Mouse (Mus musculus) activated CD4-positive, CD25-positive, alpha-beta regulatory T cell, adult 4 months (primary cell): Measurements from ENCODE around the gene Acpp. TPM values are rescaled to one million over a fixed set of nuclear protein-coding genes. Genes with fewer than 3 reads are reported as not detected.
"Not testable (repeated sequence)": the region's sequence is repeated elsewhere in the genome, so short reads cannot be mapped to it uniquely, and the experiment has no call there.

ENCODE experiments used
- ATAC-seq: one replicate; pipeline ENCODE4 v1.8.0; 2017
- polyA plus RNA-seq, 2 experiments: library from polyadenylated mRNA; unstranded; fragments of 100-300 nt; shearing (Covaris generic); gene quantifications; one replicate each; pipeline ENCODE4 v1.2.1; 2017

The Acpp gene
- 1 to 10 TPM; 1.7 to 3.7 TPM for polyA plus RNA-seq

DNA sequence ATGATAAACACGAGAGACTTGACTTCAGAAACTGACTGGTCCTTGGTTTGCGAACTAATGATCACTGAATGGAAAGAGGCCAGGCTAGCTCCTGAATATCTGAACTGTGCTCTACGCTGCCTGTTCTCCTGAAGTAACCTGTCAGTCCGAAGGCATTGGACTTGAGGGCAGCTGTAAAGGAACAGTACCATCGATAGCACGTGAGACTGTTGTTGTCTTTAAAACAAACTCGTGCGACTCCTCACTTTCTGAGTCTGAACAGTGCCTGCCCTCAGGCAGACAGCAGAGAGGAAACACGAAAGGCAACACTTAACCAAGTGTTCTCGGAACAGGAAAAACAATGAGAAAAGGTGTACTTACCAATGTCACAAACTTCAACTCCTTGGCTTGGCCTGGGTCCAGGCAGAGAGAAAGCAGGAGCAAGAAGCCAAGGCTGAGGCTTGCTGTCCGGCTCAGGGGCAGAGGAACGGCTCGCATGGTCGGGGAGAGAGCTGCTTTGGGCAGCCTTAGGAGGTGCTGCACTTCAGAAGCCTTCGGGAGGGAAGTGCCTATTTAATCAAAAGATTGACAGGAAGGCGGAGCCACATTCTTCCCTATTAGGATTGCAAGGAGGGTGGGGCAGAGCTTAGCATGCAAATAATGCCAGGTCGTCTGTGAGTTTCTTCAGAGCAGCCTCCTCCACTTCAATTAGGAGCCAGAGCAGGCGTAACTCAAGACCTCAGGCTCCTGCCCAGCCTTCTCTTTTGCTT, at the start of gene Acpp:
Gene Acpp (minus strand): TSS at position 566 of the 749 bp plus-strand sequence.
- ATAC-seq: peak; percentile 72

- no peak for ATAC-seq
These were observed 45.1 kb upstream of the Acpp start for GRCm38 (mm10) chr9:104382571-104383170.

DNA sequence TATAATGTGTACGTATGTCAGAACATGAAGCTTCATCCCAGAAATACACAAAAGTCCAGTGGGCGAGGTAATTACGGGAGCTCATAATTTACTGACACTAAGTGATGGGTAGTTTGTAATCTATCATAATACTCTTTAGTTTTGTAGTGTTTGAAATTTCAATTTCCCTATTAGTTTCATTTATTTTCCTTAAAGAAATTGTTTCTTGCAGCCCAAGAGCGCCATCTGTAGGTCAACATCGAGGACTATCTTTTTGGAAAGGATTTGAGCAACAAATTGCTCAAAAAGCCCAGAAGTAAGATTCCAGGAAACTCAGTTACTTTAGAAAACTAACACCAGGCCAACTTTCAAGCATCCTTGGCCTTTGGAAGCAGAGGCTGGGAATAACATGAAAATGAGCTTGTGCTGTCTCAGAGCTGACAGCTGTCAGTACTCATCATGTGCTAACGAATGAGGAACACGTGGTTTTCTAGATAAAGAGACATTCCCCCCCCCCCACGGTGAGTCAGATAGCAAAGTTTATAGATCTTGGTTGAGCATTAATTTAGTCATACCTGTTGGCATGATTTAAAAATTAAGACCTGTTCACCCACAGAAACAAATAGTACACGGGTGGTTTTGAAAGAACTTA, 42.1 kb upstream of the Acpp start:
- no peak for ATAC-seq

DNA sequence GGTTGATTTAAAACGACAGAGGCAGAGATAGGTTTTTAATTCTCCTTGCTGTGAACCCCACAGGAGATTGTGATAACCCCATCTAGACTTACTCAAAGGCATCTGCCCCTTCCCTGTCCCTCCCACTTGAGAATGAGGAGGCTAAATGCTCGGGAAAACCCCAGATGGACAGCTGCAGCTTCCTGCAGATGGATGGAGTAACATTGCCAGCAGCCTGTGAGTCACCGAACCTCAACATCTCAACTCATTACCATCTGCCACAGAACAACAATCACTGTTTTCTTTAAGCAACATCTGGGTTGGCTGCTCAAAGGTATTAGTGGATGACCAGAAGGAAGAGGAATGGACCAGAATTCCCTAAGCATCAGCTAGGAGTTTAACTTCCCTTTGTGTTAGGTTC, 38.0 kb upstream of the Acpp start:
- ATAC-seq: no peak

- no peak for ATAC-seq
These were observed 35.7 kb upstream of the Acpp start for GRCm38 (mm10) chr9:104373253-104373652.

DNA sequence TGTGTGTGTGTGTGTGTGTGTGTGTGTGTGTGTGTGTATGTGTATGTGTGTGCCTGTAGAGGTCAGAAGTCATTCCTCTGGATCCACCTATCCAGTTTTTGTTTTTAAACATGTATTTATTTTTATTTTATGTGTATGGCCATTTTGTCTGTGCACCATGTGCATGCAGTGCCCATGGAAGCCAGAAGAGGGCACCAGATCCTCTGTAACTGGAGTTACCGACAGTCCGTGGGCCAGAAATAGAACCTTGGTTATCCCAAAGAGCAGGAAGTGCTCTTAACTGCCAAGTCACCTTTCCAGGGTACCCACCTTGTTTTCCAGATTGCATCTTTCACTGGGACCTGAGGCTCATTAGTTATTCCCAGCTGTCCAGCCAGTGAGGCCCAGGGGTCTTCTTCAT, 29.4 kb upstream of the Acpp start:
- ATAC-seq: no peak

DNA sequence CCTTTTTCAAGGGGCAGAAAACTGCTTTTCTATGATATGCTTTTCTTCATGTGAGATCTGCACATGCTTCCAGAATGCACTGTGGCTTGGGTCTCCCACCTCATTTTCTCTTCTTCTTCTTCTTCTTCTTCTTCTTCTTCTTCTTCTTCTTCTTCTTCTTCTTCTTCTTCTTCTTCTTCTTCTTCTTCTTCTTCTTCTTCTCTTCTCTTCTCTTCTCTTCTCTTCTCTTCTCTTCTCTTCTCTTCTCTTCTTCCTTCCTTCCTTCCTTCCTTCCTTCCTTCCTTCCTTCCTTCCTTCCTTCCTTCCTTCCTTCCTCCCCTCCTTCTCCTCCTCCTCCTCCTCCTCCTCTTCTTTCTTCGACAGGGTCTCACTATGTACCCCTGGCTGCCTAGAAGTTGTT, 24.4 kb upstream of the Acpp start:
- ATAC-seq: not testable (repeated sequence)

GRCm38 (mm10) chr9:104361073-104361891, 23.7 kb upstream of the Acpp start:
- ATAC-seq: no peak

- no peak for ATAC-seq
These were observed 22.8 kb upstream of the Acpp start for GRCm38 (mm10) chr9:104360389-104360788.

GRCm38 (mm10) chr9:104355521-104356270, 18.1 kb upstream of the Acpp start:
- no peak for ATAC-seq

DNA sequence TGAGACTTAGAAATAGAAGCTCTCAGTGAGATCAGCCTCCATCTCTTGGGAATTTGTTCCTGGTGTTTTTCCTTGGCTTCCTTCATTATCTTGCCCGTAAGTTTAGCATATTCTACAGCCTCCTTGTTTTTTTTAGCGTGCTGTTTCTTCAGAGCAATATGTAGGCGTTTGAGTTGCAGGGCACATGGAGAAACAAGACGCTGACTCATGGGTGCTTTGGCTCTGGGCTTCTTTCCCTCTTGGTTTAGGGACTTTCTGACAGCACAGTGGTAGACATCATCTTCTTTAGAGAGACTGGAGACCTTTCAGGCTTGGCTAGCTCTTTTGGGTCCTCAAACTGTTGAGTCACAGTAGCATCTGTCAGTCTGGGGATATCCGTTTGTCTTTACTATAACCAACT, 6.6 kb upstream of the Acpp start:
- no peak for ATAC-seq

- ATAC-seq: no peak
These were observed 1.9 kb upstream of the Acpp start for GRCm38 (mm10) chr9:104339483-104339882.

DNA sequence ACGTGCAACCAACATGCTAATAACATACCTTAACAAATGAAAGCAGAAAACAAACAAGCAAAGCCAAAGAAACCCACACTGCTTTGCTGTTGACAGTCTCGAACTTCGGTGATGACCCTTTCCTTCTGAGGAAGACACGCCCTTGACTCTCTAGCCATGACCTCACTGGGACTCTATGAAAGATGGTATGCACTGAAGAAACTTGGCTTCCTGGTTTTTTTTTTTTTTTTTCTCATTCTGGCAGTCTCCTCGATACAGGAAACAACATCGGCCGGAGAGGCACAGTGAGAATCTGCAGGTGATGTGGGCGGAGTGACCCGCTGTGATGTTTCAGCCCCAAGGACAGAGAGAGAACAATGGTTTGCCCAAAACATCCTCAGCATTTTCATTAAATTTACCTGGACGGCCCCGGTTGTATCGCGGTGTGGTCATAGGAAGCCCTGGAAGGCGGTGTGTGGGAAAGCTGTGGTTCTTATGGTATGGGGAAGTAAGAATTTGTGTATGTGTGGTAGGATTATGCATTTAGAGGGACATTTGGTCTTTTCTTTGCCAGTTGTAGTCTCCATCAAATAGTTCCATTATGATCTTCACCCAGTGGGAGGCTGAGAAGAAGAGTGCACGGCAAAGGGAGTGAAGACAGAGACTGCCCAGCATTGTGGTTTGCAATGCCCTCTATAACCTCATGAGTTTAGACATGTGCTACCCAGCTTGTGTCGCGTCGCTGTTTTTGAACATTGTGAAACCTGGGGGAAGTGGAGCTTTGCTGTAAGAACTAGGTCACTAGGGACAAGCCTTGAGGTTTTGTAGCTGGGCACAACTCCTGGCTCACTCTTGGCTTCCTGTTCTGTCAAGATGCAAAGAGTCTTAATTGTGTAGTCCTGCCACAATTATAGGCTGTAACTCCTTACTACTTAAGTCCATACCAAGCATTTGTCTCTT, 1.2 kb upstream of the Acpp start:
- ATAC-seq: no peak

- ATAC-seq: peak; percentile 59
These were observed 6.2 kb downstream of the Acpp start for GRCm38 (mm10) chr9:104331301-104331700.

DNA sequence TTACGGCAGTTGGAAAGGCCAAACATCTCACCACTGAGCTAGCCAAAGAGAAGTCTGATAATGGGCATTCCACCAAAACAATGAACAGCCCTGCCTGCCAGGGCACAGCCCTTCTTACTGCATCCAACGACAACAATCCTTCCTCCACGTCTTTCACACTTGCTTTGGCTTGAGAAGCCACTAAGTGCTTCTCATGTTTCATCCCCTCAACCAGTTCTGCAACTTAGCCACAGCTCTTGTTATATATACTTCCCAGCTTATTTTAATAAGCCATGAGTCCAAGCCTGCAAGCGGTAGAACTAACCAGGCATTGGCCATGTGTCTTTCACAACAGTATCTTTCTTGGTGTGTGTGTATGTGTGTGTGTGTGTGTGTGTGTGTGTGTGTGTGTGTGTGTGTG, 8.9 kb downstream of the Acpp start:
- no peak for ATAC-seq

GRCm38 (mm10) chr9:104321519-104321918, 16.0 kb downstream of the Acpp start:
- ATAC-seq: no peak

DNA sequence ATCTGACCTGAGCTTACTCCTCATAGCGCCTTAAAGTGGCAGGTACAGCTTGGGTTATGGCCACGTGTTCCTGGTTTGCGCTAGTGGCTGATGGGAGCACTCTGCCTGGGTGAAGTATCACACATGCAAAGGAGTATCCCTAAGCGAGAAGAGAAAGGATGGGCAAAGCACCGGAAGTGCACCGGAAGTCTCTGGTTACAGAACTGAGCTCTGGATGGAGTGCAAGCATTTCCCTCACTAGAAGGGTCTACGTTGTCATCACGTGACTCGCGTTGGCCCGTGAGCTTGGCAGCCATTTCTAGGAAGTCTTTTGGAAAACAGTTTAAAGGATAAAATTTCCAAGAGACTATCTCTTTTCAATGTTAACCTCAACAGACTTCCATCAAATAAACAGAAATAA, 21.2 kb downstream of the Acpp start:
- no peak for ATAC-seq

GRCm38 (mm10) chr9:104315499-104315898, 22.0 kb downstream of the Acpp start:
- no peak for ATAC-seq

GRCm38 (mm10) chr9:104306734-104307133, 30.8 kb downstream of the Acpp start:
- ATAC-seq: peak; percentile 46

DNA sequence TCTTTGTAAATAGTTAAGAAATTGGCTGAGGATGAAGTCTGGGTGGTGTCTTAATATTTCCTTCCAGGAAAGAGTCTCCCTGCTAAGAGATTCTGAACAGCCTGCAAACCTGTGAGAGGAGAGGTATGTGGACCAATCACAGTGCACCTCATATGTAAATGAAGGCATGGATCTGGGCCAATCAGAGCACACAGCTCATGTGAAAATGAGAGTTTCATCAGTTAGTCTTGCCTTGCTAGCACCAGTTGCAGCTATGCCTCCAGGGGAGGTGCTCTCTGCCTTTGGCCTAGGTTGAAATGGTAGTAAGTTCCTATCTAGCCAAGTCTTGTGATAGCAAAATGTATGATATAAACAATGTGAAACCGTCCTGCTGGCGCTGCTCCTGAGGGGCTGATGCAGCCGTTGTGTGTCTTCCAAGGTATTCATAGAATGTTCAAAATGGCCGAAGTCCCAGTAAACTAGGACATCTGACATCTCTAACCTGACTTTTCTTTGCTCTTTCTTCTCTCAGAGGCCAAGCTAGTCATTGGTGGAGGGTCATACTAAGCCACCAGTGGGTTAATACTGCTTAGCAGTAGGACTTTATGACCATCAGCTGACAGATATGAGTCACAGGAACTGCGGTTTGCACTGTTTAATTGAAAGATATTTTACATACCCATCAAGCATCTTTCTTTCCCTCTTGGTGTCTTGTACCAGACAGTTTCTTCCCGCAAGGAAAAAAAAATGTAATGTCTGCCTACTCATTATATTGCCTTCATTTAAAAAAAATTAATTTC, 32.0 kb downstream of the Acpp start:
- no peak for ATAC-seq
